Mouse (Mus musculus): ENCODE results near the gene Gm28729.

DNA sequence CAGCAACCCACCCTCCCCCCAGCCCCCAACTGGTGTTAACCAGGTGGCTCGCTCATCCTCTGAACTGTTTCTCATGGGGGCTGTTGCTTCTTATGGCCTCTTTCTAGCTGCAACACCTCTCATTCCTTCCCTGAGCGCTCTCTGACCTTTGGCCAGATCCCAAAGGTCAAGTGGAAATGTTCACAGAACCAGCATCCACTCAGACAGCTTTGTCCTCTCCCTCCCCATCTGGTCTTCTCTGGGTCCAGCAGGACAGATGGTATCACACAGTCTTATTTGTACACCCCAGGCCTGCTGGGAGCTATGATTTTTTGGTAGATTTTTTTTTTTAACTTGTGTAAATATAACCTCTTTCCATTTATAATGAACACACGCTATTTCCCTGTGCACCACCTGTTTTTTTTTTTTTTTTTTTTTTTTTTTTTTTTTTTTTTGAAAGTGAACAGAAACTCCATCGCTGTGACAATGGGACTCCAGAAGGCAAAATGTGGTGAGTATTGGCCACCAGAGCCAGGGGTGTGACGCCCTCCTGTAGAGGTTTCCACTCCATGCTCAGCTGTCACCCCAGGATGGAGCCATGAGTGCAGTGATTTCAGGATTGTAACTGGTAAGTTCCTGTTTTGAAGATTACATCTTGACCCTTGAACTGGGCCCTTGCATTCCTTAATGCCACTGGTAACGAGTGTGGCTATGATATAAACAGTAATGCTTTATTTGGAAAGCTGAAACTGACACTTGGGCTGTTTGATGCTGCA, 22.0 kb downstream of the Gm28729 start:
- TF ChIP-seq CTCF (IDR thresholded peaks at IDR 0.05; ENCODE audit: low read depth) = no peak
- TF ChIP-seq EP300 (IDR thresholded peaks at IDR 0.05; ENCODE audit: low read depth) = no peak
